Mouse (Mus musculus) C2C12 (cell line): ENCODE results near the gene Slc47a1. TPM values are rescaled to one million over a fixed set of nuclear protein-coding genes. Genes with fewer than 3 reads are reported as not detected.
"Not testable (repeated sequence)": the region's sequence is repeated elsewhere in the genome, so short reads cannot be mapped to it uniquely, and the experiment has no call there.

ENCODE experiments used
- H3K27me3 ChIP-seq: one replicate; pipeline ENCODE4 v1.6.1; 2011; ENCODE audit not compliant: control insufficient read depth, insufficient read depth, insufficient read length
- H3K36me3 ChIP-seq: one replicate; pipeline ENCODE4 v1.6.1; 2011; ENCODE audit not compliant: control insufficient read depth, insufficient read depth
- H3K4me3 ChIP-seq: one replicate; pipeline ENCODE4 v1.5.1; 2011; ENCODE audit warnings: mild to moderate bottlenecking, control low read depth; ENCODE audit not compliant: poor library complexity, insufficient read depth, severe bottlenecking
- H3K79me2 ChIP-seq: one replicate; pipeline ENCODE4 v1.6.1; 2011; ENCODE audit not compliant: control insufficient read depth, insufficient read depth
- H3K79me3 ChIP-seq: one replicate; pipeline ENCODE4 v1.6.1; 2011; ENCODE audit warnings: low read depth, control low read depth
- H3ac ChIP-seq: one replicate; pipeline ENCODE3; 2011; ENCODE audit warnings: low read depth; ENCODE audit not compliant: control insufficient read depth, insufficient read length
- CEBPB ChIP-seq: IDR thresholded peaks from one replicate; pipeline ENCODE4 v1.6.1; 2011; ENCODE audit warnings: low read depth, mild to moderate bottlenecking, control low read depth, moderate library complexity
- CTCF ChIP-seq: IDR thresholded peaks from one replicate; pipeline ENCODE4 v1.5.1; 2011; ENCODE audit not compliant: control insufficient read depth, insufficient read depth, insufficient read length
- FOSL1 ChIP-seq: IDR thresholded peaks from one replicate; pipeline ENCODE4 v1.8.0; 2011; ENCODE audit warnings: mild to moderate bottlenecking, low read length; ENCODE audit not compliant: poor library complexity, insufficient read depth, severe bottlenecking
- MAX ChIP-seq: IDR thresholded peaks from one replicate; pipeline ENCODE4 v1.6.1; 2011; ENCODE audit warnings: mild to moderate bottlenecking, control low read depth
- MYOD1 ChIP-seq: IDR thresholded peaks from one replicate; pipeline ENCODE4 v1.6.1; 2011; ENCODE audit warnings: low read depth; ENCODE audit not compliant: control insufficient read depth, insufficient read length
- MYOG ChIP-seq: IDR thresholded peaks from one replicate; pipeline ENCODE4 v1.6.1; 2011; ENCODE audit not compliant: control insufficient read depth, insufficient read length; ENCODE audit errors: extremely low read depth
- USF1 ChIP-seq: IDR thresholded peaks from one replicate; pipeline ENCODE4 v1.6.1; 2011; ENCODE audit warnings: low read depth, mild to moderate bottlenecking, control low read depth, moderate library complexity
- polyA plus RNA-seq: library from polyadenylated mRNA; unstranded; fragments of >200 nt; fragmentation: generic; extraction: Trizol; gene quantifications from one replicate; pipeline ENCODE4 v1.2.1, GENCODE M21; 2012; ENCODE audit warnings: missing spikeins

Gene Slc47a1
- polyA plus RNA-seq, 1 experiment: 0.02 TPM

DNA sequence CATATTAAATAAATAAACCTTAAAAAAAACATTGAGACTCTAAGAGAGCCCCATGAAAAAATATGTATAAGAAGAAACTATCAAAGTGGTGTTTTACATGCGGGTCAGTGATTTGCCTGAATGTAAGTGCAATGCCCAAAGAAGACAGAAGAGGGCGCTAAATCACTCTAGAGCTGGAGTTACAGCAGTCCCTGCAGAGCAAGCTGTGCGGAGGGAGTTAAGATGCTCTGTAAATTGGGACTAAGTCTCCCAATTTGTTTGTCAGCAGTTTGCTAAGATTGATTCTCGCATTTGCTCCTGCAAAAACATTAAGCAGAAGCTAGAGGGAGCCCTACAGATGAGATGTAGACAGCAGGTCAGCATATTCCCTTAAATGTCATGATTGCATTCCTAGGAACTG lies 72.8 kb downstream of the Slc47a1 start:
- H3K27me3 ChIP-seq: no peaks in the 10 kb centered on the region
- no peaks in the 10 kb centered on the region for H3K36me3 ChIP-seq
- no peaks in the 10 kb centered on the region for H3K79me3 ChIP-seq
- no peak overlapping the region for H3ac ChIP-seq
- H3K79me2 ChIP-seq: no peaks in the 10 kb centered on the region
- TF ChIP-seq FOSL1 (no peak), USF1 (no peak), CEBPB (no peak), CTCF (no peak), MYOD1 (no peak), MAX (no peak), MYOG (no peak)
- no peak overlapping the region for H3K4me3 ChIP-seq

DNA sequence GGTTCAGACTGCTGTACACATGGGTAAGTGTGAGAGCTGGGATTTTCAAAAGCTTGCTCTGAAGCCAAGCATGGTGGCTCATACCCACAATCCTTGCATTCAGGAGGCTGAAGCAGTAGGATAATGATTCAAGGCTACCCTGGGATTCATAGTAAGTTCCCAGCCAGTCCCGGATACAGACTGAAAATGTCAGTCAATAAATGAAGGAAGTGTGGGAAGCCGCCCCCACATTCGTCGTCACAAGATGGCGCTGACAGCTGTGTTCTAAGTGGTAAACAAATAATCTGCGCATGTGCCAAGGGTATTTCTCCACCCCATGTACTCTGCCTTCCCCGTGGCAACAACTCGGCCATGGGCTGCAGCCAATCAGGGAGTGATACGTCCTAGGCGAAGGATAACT lies 73.6 kb downstream of the Slc47a1 start:
- not testable (repeated sequence) for H3ac ChIP-seq, H3K79me3 ChIP-seq, H3K79me2 ChIP-seq, H3K4me3 ChIP-seq, H3K36me3 ChIP-seq, H3K27me3 ChIP-seq

DNA sequence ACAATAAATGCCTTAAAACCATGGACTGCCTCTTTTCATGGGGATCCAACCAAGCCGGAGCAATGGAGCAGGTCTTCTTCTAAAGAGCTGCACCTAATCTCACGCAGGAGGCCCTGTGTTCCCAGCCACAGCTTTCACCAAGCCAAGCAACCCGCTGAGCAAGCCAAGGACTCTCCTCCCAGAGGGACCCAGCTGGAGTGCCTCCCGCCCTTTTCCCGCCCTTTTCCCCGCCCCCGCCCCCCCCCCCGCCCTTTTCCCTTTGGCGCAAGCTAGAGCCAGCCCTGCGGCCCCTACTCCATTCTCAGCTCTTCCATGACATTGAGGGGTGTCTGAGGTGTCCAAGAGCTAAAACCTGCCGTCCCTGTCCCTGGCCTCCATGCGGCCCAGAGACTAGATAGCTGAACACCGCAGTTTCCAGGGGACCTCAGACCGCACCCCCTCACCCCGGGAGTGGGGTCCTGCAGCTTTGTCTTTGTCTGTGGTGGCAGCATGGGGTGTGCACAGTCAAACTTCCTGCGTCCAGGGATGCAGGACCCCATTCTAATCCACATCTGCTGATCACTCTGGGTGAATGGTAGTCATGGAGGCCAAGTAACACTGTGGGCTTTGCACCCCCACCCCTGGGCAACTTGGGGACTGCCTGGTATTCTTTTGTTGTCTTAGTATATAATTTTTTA lies 77.3 kb downstream of the Slc47a1 start:
- H3K36me3 ChIP-seq: no peaks in the 10 kb centered on the region
- no peaks in the 10 kb centered on the region for H3K79me3 ChIP-seq
- no peaks in the 10 kb centered on the region for H3K79me2 ChIP-seq
- no peak overlapping the region for H3ac ChIP-seq
- H3K4me3 ChIP-seq: no peak overlapping the region
- TF ChIP-seq FOSL1: no peak
- no peak for TF ChIP-seq CTCF
- no peak for TF ChIP-seq MYOG
- no peak for TF ChIP-seq MAX
- TF ChIP-seq CEBPB: no peak
- TF ChIP-seq USF1: no peak
- no peak for TF ChIP-seq MYOD1
- H3K27me3 ChIP-seq: no peaks in the 10 kb centered on the region

DNA sequence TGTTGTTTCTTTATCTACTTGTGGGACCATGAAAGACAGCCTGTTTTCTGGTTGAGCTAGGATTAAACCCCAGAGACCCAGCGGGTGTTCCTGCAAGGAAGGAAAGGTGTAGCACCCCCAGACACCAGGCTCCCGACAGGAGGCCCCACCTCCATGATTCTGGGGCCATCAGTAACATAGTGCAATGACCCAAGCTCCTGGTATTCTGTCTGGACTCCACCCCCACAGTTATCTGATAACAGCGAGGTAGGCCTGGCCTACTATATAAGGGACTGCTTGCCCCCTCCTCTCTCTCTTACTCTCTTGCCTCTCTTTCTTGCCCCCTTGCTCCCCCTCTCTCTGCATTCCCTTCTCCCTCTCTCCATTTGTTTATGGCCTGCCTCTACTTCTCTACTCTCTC lies 77.9 kb downstream of the Slc47a1 start:
- Histone ChIP-seq H3K4me3 (no peak overlapping the region), H3ac (no peak overlapping the region), H3K27me3 (no peaks in the 10 kb centered on the region), H3K36me3 (no peaks in the 10 kb centered on the region), H3K79me3 (no peaks in the 10 kb centered on the region), H3K79me2 (no peaks in the 10 kb centered on the region)
- TF ChIP-seq MAX: no peak
- TF ChIP-seq MYOD1: no peak
- TF ChIP-seq FOSL1: no peak
- no peak for TF ChIP-seq CEBPB
- no peak for TF ChIP-seq MYOG
- TF ChIP-seq USF1: no peak
- TF ChIP-seq CTCF: no peak

DNA sequence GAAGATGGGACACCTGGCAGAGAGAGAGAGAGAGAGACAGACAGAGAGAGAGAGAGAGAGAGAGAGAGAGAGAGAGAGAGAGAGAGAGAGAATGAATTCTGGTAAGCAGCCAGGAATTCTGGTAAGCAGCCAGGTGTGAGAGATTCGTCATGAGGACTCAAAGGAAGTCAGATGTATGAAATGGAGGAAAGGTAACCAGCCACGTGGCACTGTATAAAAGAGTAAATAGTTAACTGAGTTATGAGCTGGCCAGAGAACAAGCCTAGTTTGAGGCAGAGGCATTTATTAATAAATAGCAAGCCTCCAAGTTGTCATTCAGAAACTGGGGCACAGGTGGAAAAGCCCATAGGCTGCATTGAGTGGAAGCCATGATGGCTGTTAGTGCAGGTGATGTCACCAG lies 80.2 kb downstream of the Slc47a1 start:
- Histone ChIP-seq H3K36me3 (no peaks in the 10 kb centered on the region), H3K4me3 (no peak overlapping the region), H3K79me3 (no peaks in the 10 kb centered on the region), H3K79me2 (no peaks in the 10 kb centered on the region), H3ac (no peak overlapping the region), H3K27me3 (no peaks in the 10 kb centered on the region)
- TF ChIP-seq FOSL1 (no peak), MYOG (no peak), MYOD1 (no peak), CTCF (no peak), MAX (no peak), USF1 (no peak), CEBPB (no peak)

DNA sequence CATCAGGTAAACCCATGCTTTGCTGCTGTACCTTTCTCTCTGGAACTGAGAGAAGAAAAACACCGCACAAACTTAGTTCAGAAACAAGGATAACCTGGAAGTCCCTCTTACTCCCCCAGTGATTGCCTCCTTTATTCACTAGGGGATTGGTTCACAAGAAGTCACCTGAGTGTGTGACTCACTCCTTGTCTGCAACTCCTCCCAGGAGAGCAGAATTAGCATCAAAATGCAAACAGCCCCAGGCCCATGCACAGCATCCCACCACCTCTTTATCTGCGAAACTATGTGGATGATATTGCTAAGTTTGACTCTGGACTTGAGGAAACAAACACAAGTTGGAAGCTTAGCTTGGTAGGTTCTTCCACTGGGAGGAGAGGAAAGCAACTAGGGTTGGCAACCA lies 80.8 kb downstream of the Slc47a1 start:
- TF ChIP-seq MYOD1 (no peak), CEBPB (no peak)
- no peaks in the 10 kb centered on the region for H3K79me3 ChIP-seq
- H3ac ChIP-seq: no peak overlapping the region
- no peaks in the 10 kb centered on the region for H3K27me3 ChIP-seq
- no peaks in the 10 kb centered on the region for H3K36me3 ChIP-seq
- no peaks in the 10 kb centered on the region for H3K79me2 ChIP-seq
- no peak overlapping the region for H3K4me3 ChIP-seq
